Mouse (Mus musculus) lung, postnatal 0 days (tissue): ENCODE results near the gene Myb.

Experiments used
- CTCF ChIP-seq: IDR thresholded peaks from 2 replicates; pipeline ENCODE4 v1.5.1; 2016; ENCODE audit warnings: antibody characterized with exemption, mild to moderate bottlenecking
- EP300 ChIP-seq: IDR thresholded peaks from 2 replicates; pipeline ENCODE4 v1.6.1; 2016; ENCODE audit warnings: antibody characterized with exemption, mild to moderate bottlenecking, control low read depth

DNA sequence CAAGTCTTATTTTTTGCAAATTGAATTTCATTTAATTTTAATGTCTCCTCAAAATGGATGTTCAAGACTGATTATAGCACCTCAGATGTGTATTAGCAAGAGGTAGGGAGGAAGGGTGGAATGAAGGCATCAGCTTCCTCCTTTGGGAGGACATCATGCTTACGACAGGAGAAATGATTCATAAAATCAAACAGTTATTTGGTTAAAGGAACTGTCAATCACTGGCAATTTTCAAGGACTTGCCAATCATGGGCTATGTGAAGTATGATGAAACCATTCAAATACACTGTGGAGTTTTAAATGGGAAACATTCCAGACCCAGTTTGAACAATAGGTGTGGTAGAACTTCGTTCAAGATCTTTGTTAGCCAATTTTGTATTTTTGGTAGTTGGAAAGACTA lies 45.4 kb upstream of the Myb start:
- TF ChIP-seq EP300 (no peak), CTCF (no peak)
